Mouse (Mus musculus) adrenal gland (tissue): ENCODE data around the gene Olfr836.
"Not testable (repeated sequence)": the region's sequence is repeated elsewhere in the genome, so short reads cannot be mapped to it uniquely, and the experiment has no call there.

Source experiments
- intact Hi-C: fragments of 180-260 bp; cut with DNase I; formaldehyde crosslinking; loops from one replicate; pipeline ENCODE4 v1.15.1; 2025
- long read RNA-seq, 2 experiments: library from polyadenylated mRNA; unstranded; transcript quantifications; one replicate each; pipeline ENCODE4 v2.0.0; 2020; ENCODE audit warnings: borderline replicate concordance in 1 of 2; ENCODE audit not compliant: insufficient replicate concordance in 1 of 2

Gene Olfr836
- long read RNA-seq, experiment 1, result 0 reads
- long read RNA-seq, experiment 2, result 0 reads

DNA sequence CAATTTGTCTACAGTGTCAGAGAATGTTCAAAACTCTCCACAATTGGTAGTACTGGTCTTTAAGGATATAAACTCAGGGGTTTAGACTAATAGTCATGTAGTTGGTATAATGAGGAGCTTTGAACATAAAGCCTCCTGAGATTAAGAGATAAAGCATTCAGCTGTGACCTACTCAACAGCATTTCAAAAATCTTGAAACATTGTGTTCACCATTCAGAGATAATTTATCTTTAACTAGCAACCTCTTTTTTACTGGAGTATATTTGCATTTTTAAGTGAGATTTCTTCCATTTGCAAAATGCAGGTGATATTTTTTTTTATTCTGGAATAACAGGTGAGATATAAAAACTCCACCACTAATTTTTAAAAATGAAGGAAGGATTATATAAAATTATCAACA lies at the start of gene Olfr836:
Gene Olfr836, plus strand, starts transcription at position 301 of the 400 bp plus-strand sequence.
- intact Hi-C loops, result no loop called here

DNA sequence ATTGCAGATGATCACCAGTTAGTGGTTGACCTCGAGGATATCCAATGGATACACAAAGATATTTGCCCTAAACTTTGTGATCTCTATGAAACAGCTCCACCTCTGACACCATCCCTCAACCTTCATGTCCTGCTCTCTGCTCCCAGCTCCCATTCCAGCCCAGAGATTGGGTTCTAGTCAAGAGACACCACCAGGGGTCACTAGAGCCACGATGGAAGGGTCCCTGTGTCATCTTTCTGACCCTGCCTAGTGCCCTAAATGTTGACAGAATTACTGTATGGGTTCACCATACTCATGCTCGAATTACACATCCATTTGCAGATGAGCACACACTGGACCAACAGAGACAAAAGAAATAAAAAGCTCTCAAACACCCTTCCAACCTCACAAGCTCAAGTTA lies 35.2 kb upstream of the Olfr836 start:
- intact Hi-C loops, result no loop called here

- intact Hi-C loops, result not testable (repeated sequence)
Measured at GRCm38 (mm10) chr9:19092889-19093753, 27.1 kb upstream of the Olfr836 start.

DNA sequence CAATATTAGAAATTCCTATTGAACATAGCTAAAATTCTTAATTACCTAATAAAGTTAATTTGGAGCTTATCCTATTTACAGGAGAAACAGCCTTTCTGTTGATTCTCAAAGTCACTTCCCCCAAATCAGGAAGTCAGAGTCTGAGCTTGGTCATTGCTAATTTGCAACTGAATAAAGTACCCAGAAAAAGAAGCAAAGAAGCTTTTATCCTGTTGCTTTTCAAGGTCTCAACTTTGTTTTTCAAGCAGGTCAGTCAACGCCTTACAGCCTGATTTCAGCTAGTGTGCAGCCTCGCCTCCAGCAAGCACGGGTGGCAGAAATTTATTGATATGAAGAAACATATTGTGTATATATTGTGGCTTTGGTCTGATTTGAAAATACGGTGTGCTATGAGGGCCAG lies 22.9 kb upstream of the Olfr836 start:
- intact Hi-C loops, result no loop called here

GRCm38 (mm10) chr9:19136017-19136416 lies 15.8 kb downstream of the Olfr836 start, which contains the start of gene Olfr837:
Gene Olfr837 (plus strand): TSS chr9:19136317.
- intact Hi-C loops, result no loop called here
